Mouse (Mus musculus) brown adipose tissue, adult 24 weeks (tissue): Measurements from ENCODE around the gene Faim. TPM values are rescaled to one million over a fixed set of nuclear protein-coding genes. Genes with fewer than 3 reads are reported as not detected.

ENCODE experiments used
- H3K27ac ChIP-seq: fragments of 200-500 bp; replicated peaks from 2 replicates; pipeline ENCODE4 v1.5.1; 2012; ENCODE audit warnings: low read depth, mild to moderate bottlenecking, low read length
- H3K4me1 ChIP-seq: fragments of 200-500 bp; 2 replicates; pipeline ENCODE4 v1.6.1; 2012; ENCODE audit warnings: low read length, mixed read lengths; ENCODE audit not compliant: control insufficient read depth, insufficient read depth, insufficient read length
- H3K4me3 ChIP-seq: fragments of 200-500 bp; 2 replicates; pipeline ENCODE4 v1.5.1; 2012; ENCODE audit warnings: low read depth, mild to moderate bottlenecking, low read length, moderate library complexity; ENCODE audit not compliant: insufficient read depth
- polyA plus RNA-seq: library from polyadenylated mRNA; stranded (reverse); fragments of >200 nt; gene quantifications from 2 replicates; pipeline ENCODE4 v1.2.4, GENCODE M21; 2012; ENCODE audit not compliant: missing spikeins, insufficient read depth, insufficient read length

The Faim gene
- polyA plus RNA-seq, result 28.6 TPM in 2 replicates

DNA sequence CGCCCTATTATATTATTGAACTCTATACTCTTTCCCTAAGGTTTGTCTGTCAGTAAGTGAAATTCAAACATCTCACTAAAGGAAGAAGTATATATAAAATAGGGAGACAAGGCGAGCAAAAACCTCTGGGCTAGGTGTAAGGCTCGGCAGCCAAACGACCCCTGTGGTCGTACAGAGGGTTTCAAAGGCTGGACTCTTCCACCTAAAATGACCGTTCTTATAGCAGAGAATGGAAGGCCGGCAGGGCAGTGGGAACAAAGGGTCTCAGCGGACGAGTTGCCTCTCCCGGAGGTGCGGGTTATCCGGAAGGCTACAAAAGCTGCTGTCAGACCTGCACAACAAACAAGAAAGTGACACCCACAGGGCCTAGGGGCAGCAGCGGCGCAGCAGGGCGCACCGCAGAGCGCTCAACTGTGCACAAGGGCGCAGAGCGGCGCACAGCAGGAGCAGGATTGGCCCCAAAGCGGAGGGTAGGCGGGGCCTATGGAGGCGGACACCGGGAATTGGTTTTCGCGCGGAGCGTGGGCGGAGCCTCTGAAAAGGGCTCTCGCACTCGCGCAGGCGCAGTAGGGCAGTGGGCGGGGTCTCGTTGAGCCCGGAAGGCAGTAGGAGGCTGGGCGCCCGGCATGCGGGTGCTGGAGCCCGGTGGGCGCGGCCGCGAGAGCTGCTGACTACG is at the start of gene Faim:
Gene Faim, plus strand, starts transcription at position 574 of the 676 bp plus-strand sequence.
- no peaks in the 10 kb centered on the region for H3K4me1 ChIP-seq
- peak within 1 kb of the TSS; percentile 69 for H3K4me3 ChIP-seq
- no peak within 1 kb of the TSS for H3K27ac ChIP-seq

DNA sequence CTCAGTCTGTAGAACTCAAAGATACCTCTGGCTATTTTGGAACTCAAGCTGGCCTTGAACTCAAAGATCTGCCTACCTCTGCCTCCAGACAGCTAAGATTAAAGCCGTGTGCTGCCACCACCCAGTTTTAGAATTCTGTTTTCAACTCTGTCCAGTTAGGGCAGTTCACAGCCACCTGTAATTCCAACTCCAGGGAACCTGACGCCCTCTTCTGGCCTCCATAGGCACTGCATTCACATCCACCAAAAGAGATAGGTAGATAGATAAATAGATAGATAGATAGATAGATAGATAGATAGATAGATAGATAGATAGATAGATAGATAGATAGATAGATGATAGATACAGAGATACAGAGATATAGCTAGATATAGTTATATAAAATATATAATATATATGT is 46.9 kb upstream of the Faim start:
- H3K27ac ChIP-seq, result no peak overlapping the region
- H3K4me3 ChIP-seq, result no peak overlapping the region
- H3K4me1 ChIP-seq, result no peaks in the 10 kb centered on the region

DNA sequence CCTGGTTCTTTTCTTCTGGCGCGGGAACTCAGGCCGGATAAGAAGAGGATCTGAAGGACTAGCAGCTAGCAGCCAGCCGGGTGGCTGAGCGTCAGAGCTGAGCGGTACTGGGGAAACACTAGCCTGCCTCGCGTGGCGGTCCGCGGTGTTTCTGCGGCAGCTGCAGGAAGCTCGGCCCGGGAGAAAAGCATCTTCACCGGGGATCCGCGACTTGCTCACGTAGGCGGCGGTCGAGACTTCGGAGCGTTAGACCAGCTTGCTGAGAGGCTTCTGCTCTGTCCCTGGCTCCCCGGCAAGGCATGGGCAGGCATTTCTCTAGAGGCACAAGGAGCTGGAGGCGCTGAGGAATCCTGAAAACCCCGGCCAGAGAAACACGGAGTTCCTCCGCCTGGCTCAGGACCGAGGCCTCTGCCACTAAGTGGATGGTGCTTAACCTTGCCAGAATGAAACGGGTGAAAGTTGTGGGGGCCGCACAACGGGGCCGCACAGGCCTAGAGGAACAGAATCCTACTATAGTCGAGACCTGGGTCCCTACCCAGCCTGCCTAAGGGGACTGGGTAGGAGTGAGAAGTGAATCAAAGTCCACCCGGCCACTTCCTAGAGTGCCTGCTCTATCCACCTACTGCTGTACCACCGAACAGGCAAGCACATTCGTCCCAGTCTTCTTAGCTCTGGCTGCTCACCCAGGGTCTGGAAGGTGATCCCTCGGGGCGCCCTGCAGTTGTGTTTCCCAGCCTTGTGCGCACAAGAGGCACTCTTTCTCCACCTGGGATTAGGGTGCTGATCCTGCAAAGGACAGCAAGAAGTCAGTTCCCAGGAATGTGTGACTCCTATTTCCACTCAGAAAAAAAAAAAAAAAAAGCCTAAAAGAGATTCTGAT is 33.8 kb upstream of the Faim start:
- Histone ChIP-seq H3K27ac (no peak overlapping the region), H3K4me3 (no peak overlapping the region), H3K4me1 (no peaks in the 10 kb centered on the region)

DNA sequence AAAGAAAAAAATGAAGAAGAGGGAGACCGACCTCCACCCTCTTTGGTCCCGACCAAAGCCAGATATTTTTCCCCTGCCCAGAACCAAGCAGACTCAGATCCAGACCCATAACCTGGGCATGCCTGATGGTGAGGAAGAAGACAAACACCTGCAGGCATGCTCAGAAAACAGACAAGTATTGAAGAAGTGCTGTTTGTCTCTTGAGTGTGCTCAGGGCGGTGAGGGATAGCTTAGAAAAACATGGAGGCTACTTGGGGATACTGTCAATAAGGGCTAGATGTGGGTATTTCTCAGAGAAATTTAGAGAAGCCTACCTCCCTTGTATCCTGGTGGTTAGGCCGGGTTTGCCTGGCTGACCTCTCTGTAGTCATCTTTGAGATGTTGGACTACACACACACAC is 32.9 kb upstream of the Faim start:
- no peak overlapping the region for H3K4me3 ChIP-seq
- no peak overlapping the region for H3K27ac ChIP-seq
- no peaks in the 10 kb centered on the region for H3K4me1 ChIP-seq

DNA sequence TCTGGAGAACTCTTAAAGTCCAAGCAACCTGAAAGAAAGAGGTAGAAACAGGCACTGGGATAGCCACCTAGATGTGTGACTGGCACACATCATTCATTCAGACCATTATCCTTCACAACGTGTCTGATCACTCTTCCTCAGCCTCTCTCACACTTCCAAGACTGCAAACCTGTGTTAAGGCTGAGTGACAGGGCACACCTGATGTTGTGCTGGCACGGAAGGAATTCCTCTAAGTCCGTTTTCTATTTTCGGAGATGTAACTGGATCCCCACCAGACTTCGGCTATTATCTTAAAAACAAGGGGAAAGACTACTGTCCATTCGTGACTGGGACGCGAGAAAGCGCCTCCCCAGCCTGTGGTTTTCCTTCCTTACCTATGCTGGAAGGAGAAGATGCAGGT is 32.3 kb upstream of the Faim start:
- Histone ChIP-seq H3K27ac (no peak overlapping the region), H3K4me1 (no peaks in the 10 kb centered on the region), H3K4me3 (no peak overlapping the region)

DNA sequence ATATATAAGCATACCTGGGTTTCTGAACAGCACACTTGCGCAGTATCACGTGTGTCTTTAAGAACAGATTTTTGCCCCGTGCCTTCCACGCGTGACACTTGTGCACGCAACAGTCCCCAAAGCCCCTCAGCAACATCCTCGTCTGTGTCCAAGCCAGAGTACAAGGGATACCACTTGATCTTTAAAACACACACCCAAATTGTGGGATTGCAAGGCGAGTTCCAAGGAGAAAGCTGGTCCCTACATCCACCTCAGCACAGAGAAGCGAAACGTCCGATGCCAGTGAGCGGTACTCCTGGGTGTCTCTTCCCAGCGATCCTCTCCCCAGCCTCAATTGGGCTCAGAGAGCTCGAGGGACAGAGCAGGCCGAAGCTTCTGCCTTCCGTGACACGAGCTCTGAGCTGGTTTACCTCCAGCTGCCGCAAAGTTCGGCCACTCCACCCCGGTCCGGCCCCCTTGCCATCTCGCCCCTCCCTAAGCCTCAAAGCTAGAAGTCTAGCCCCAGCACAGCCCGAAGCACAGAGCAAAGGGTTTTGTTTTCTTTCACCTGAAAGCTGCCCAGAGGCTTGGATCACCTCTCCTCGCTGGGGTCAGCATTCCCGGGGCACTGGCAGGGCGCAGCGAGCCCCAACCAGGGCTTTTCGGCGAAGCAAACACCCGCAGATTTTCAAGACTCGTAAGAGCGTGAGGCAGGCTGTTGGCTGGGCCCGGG is 31.6 kb upstream of the Faim start:
- Histone ChIP-seq H3K27ac (no peak overlapping the region), H3K4me1 (no peaks in the 10 kb centered on the region), H3K4me3 (peak overlapping the region; percentile 45)

DNA sequence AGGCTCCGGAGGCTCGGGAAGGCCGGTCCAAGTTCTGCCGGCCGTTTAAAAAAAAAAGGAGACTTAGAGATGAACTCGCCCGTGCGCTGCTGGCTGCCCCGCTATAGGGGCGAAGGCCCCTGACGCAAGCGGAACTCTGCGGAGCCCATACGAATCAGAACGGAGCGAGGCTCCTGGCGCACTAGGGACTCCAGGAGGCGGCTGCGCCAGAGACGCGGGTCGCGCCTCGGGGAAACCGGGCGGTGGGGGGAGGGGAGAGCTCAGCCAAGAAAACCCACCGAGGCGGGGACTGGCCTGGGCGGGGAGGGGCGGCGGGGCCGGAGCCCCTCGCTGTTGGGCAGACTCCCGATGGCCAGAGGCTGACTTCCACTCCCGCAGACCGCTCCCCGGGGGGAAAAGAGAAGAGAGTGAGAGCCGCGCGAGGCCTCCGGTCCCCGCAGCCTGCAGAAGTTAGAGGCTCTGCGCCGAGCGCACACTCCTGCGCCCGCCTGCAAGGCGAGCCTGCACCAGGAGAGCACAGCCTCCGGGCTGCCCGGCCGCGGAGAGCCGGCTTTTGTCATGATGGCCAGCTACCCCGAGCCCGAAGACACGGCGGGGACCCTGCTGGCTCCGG is 31.0 kb upstream of the Faim start, which contains the start of gene Foxl2:
Gene Foxl2, plus strand, starts transcription at position 186 of the 613 bp plus-strand sequence.
- H3K4me3 ChIP-seq, result peak within 1 kb of the TSS; percentile 45
- no peaks in the 10 kb centered on the region for H3K4me1 ChIP-seq
- no peak within 1 kb of the TSS for H3K27ac ChIP-seq

DNA sequence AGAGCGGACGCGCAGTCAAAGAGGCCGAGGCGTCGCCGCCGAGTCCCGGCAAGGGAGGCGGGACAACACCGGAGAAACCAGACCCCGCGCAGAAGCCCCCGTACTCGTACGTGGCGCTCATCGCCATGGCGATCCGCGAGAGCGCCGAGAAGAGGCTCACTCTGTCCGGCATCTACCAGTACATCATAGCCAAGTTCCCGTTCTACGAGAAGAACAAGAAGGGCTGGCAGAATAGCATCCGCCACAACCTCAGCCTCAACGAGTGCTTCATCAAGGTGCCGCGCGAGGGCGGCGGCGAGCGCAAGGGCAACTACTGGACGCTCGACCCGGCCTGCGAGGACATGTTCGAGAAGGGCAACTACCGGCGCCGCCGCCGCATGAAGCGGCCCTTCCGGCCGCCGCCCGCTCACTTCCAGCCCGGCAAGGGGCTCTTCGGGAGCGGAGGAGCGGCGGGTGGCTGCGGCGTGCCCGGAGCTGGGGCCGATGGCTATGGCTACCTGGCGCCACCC is 30.4 kb upstream of the Faim start:
- no peaks in the 10 kb centered on the region for H3K4me1 ChIP-seq
- H3K27ac ChIP-seq, result no peak overlapping the region
- peak overlapping the region; percentile 45 for H3K4me3 ChIP-seq

DNA sequence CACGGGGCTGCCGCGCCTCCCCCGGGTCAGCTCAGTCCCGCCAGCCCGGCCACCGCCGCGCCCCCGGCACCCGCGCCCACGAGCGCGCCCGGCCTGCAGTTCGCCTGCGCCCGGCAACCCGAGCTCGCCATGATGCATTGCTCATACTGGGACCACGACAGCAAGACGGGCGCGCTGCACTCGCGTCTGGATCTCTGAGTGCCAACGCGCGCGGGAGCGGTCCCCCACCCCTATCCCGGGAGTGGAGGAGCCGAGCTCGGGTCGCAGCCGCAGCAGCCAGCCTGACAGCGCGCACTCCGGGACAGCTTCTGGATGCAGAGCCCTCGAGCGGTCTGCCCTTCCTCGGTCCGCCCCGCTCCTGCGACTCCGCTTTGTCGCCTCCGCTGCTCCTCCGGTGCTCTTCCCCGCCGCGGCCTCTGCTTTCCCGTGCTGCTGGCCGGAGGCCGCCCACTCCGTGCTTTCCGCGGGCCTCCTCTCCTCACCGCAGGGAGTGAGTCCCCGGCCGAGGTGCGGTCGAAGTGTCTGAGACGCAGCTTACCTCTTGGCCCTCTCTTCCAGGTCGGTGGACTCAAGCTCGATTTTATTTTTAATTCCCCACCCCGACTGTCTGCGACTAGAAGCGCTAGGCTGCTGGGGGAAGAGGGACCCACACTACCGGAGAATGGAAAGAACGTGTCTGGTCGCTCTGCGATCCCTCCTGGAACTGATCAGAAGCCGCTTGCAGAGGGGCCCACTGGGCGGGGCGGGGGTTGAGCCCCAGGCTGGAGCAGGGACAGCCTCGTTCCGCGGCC is 29.4 kb upstream of the Faim start:
- no peaks in the 10 kb centered on the region for H3K4me1 ChIP-seq
- peak overlapping the region; percentile 45 for H3K4me3 ChIP-seq
- H3K27ac ChIP-seq, result no peak overlapping the region

DNA sequence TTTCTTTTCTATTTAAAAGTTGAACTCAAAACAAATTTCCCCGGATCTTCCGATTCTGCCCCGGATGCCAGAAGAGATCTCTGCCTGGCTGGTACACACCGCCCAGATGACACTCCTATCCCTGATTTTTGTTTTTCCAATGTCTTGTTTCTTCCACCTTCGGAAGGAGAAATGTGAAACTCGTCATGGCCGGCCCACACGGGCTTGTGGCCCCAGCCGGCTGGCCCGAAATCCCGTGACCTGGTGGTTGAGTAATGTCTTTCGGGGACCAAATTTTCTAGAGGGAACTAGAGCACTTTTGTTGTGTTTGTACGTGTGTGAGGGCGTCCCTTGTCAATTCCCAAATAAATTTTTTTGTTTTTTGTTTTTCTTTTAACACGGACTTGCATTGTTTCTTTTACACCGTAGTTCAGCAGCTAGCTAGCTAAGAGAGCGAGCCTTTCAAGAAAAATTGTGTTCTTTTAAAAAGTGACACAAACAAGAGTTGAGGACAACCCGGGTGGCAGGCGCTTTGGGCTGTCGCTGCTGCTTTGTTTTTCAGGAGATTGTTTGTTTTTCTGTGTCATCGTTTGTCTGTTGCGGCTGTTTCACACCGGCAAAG is 28.3 kb upstream of the Faim start:
- Histone ChIP-seq H3K4me3 (no peak overlapping the region), H3K4me1 (no peaks in the 10 kb centered on the region), H3K27ac (no peak overlapping the region)

DNA sequence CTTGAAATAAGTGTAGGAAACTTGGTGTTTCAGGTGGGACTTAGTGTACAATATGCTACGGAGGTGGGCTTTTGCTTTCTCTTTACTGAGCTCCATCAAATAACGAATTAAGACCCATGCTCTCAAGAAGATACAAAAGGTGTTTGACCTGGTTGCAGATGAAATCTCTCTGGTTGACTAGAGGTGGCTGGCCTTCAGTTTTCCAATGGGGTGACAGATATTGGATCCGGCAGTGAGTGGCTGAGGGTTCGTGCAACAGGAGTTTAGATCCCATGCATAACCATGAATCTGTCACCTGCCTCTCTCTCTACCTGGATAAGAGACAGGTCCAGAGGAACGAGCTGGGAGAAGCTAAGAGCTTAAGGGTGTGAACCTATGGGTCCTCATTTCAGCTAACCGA is 27.5 kb upstream of the Faim start:
- Histone ChIP-seq H3K4me3 (no peak overlapping the region), H3K4me1 (no peaks in the 10 kb centered on the region), H3K27ac (no peak overlapping the region)

DNA sequence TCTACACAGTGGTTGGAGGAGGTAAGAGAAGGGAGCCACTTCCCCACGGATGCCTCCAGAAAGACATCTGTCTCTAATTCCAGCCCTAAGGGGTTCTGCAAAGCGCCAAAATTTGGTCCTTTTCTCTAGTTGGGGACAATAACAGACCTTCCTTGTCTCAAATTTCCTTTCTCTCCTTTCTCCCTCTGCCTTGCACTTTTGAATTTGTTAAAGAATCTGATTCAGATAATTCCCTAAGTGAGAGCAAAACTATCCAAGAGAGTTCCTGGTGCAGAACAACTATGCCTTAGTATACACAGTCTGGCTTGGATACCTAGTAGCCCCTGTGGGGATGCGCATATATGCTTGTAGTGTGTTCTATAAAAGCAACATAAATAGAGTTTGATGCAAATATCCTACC is 26.3 kb upstream of the Faim start:
- no peak overlapping the region for H3K4me3 ChIP-seq
- no peaks in the 10 kb centered on the region for H3K4me1 ChIP-seq

DNA sequence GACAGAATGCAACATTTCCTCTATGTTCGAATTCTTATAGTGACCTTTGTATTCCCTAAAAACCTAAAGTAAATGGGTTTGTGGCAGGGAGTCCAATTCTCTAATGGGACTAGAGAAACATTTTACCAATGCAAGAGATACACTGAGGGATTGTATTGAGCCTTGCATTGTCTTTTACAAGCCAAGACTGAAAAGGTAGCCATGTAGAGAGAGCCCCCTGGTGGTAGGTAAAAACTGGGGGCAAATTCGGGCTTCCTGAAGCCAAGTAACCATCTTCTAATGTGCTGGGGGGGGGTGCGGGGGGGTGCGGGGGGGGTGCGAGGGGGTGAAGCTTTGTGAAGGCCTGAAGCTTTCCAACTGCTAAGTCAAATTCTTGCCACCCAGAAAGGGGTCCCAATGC is 25.8 kb upstream of the Faim start:
- H3K4me1 ChIP-seq, result no peaks in the 10 kb centered on the region
- H3K27ac ChIP-seq, result no peak overlapping the region
- H3K4me3 ChIP-seq, result no peak overlapping the region

More for the DNA sequence above, 26.3 kb upstream of the Faim start:
- H3K27ac ChIP-seq, result no peak overlapping the region
